Mouse (Mus musculus): ENCODE measurements around the gene Eva1a. TPM values are rescaled to one million over a fixed set of nuclear protein-coding genes. Genes with fewer than 3 reads are reported as not detected.

The Eva1a gene
- 0.83 TPM in 1 of 2 replicates, not detected in the other for polyA plus RNA-seq (2012; ENCODE audit: insufficient read depth, low replicate concordance)

GRCm38 (mm10) chr6:82040834-82041487, at the start of gene Eva1a:
Eva1a (plus strand) TSS chr6:82041043.
- TF ChIP-seq GATA1 (IDR thresholded peaks at IDR 0.05; ENCODE audit: borderline replicate concordance, low read length) (no peak), FLI1 (IDR thresholded peaks at IDR 0.05; ENCODE audit: low read length) (no peak)
- Histone ChIP-seq H3K36me3 (replicated peaks; ENCODE audit: low read length) (no peaks in the 10 kb centered on the region), H3K9me3 (no peaks in the 10 kb centered on the region)

GRCm38 (mm10) chr6:82012392-82012791, 28.5 kb upstream of the Eva1a start:
- Histone ChIP-seq H3K9me3 (peaks cover 7% of the 10 kb centered on the region), H3K36me3 (replicated peaks; ENCODE audit: low read length) (no peaks in the 10 kb centered on the region), H3K4me1 (no peaks in the 10 kb centered on the region), H3K4me3 (replicated peaks) (no peak overlapping the region), H3K27me3 (replicated peaks) (no peaks in the 10 kb centered on the region)
- TF ChIP-seq GATA1 (IDR thresholded peaks at IDR 0.05; ENCODE audit: borderline replicate concordance, low read length): no peak
- no peak for TF ChIP-seq FLI1 (IDR thresholded peaks at IDR 0.05; ENCODE audit: low read length)

More at GRCm38 (mm10) chr6:82040834-82041487, at the start of gene Eva1a:
- Histone ChIP-seq H3K27me3 (replicated peaks) (peaks cover 82% of the 10 kb centered on the region), H3K4me3 (replicated peaks) (peak within 1 kb of the TSS; percentile 91), H3K4me1 (peaks cover 20% of the 10 kb centered on the region)

GRCm38 (mm10) chr6:82021074-82021473, 19.8 kb upstream of the Eva1a start:
- Histone ChIP-seq H3K4me1 (peaks cover 4% of the 10 kb centered on the region; the same call in 1 of the 2 replicates), H3K9me3 (peaks cover 23% of the 10 kb centered on the region), H3K36me3 (replicated peaks; ENCODE audit: low read length) (no peaks in the 10 kb centered on the region), H3K27me3 (replicated peaks) (peaks cover 2% of the 10 kb centered on the region), H3K4me3 (replicated peaks) (no peak overlapping the region)
- TF ChIP-seq FLI1 (IDR thresholded peaks at IDR 0.05; ENCODE audit: low read length) (no peak), GATA1 (IDR thresholded peaks at IDR 0.05; ENCODE audit: borderline replicate concordance, low read length) (no peak)

GRCm38 (mm10) chr6:82021494-82021893, 19.3 kb upstream of the Eva1a start:
- Histone ChIP-seq H3K9me3 (peaks cover 21% of the 10 kb centered on the region), H3K27me3 (replicated peaks) (peaks cover 2% of the 10 kb centered on the region), H3K36me3 (replicated peaks; ENCODE audit: low read length) (no peaks in the 10 kb centered on the region), H3K4me1 (peaks cover 4% of the 10 kb centered on the region; the same call in 1 of the 2 replicates), H3K4me3 (replicated peaks) (no peak overlapping the region)
- no peak for TF ChIP-seq GATA1 (IDR thresholded peaks at IDR 0.05; ENCODE audit: borderline replicate concordance, low read length)
- TF ChIP-seq FLI1 (IDR thresholded peaks at IDR 0.05; ENCODE audit: low read length): no peak

DNA sequence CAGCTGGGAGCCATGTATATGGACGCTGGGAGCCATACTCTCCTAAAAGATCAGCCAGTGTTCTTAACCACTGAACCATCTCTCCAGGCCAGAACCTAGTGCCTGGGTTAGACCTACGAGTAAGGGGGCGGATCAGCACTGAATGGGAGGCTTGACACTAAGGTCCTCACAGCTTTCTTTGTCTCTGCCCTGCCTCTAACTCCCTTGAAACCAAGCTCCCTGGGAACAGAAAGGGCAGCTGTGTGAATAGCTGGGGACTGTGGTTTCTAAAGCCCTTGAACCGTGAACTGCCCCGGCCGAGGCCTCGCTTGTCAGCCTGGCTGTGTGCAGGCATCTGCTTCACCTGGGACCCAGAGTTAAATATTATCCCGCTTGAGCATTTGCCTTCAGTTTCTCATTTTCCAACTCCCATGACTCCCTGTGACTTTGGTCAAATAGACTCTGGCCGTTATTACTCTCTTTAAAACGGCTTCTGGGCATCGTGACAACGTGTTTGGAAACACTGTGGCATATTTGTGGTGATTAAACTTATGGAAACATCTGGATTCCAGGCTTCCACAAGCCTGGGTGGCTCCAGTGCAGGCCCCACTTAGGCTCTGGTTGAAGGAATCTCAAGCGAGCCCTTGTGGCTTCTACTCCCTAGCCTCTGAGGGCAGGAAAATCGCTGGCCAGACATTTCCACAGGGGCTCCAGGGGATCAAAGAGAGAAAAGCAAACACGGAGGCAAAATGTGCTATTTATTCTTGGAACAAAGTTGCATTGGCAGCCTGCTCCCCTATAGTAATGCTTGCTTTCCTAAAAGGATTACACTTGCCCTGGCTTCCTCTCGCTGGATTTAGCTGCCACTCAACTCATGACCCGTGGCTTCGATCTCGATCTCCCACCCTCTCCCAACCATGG, 11.0 kb upstream of the Eva1a start:
- Histone ChIP-seq H3K27me3 (replicated peaks) (peaks cover 5% of the 10 kb centered on the region), H3K4me3 (replicated peaks) (no peak overlapping the region), H3K9me3 (0 out of 2 replicates have a peak, but pooled peaks cover 3% of the 10 kb centered on the region), H3K36me3 (replicated peaks; ENCODE audit: low read length) (no peaks in the 10 kb centered on the region), H3K4me1 (peaks cover 7% of the 10 kb centered on the region; the same call in 1 of the 2 replicates)
- TF ChIP-seq FLI1 (IDR thresholded peaks at IDR 0.05; ENCODE audit: low read length) (no peak), GATA1 (IDR thresholded peaks at IDR 0.05; ENCODE audit: borderline replicate concordance, low read length) (no peak)

DNA sequence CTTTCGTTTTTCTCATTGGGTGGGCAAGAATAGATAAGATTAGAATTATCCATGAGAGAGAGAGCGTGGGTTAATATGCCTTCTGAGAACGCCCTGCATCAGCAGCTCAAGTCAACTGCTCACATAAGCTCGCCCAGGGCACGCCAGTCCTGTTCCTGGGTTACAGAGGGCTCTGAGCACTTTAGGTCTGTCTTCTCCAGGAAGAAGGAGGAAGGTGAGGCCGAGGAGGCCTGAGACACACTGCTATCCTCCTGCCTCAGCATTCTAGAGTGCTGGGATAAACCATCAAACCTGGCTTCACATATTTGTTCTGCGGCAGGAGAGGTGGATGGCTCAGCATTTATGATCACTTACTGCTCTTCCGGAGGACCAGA, 10.3 kb upstream of the Eva1a start:
- no peak overlapping the region for H3K4me3 ChIP-seq (replicated peaks)
- TF ChIP-seq FLI1 (IDR thresholded peaks at IDR 0.05; ENCODE audit: low read length): no peak
- TF ChIP-seq GATA1 (IDR thresholded peaks at IDR 0.05; ENCODE audit: borderline replicate concordance, low read length): no peak

GRCm38 (mm10) chr6:82037211-82037610, 3.6 kb upstream of the Eva1a start:
- no peaks in the 10 kb centered on the region for H3K9me3 ChIP-seq
- H3K27me3 ChIP-seq (replicated peaks): peaks cover 47% of the 10 kb centered on the region
- H3K36me3 ChIP-seq (replicated peaks; ENCODE audit: low read length): no peaks in the 10 kb centered on the region
- no peak overlapping the region for H3K4me3 ChIP-seq (replicated peaks)
- TF ChIP-seq FLI1 (IDR thresholded peaks at IDR 0.05; ENCODE audit: low read length) (no peak), GATA1 (IDR thresholded peaks at IDR 0.05; ENCODE audit: borderline replicate concordance, low read length) (no peak)
- H3K4me1 ChIP-seq: peaks cover 16% of the 10 kb centered on the region

More for the DNA sequence above, 10.3 kb upstream of the Eva1a start:
- peaks cover 7% of the 10 kb centered on the region; the same call in 1 of the 2 replicates for H3K4me1 ChIP-seq
- H3K36me3 ChIP-seq (replicated peaks; ENCODE audit: low read length): no peaks in the 10 kb centered on the region
- peaks cover 5% of the 10 kb centered on the region for H3K27me3 ChIP-seq (replicated peaks)
- H3K9me3 ChIP-seq: 0 out of 2 replicates have a peak, but pooled peaks cover 3% of the 10 kb centered on the region

DNA sequence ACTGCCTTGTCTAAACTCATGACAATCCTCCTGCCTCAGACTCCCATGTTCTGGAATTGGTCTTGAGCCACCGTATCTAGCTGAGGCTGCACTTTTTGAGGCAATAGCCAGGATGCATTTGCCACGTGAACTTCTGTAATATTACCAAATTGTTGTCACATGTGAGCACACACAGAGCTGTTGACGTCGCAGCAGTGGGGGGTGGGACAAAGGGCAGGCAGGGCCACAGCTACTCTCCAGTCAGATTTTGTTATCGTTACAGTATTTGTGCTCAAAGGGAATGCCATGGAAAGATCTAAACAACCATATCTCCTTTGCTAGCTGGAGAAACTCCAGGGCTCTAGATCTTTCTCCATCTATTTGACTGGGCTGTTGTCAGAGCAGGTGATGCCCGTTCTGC, 1.6 kb upstream of the Eva1a start:
- peaks cover 66% of the 10 kb centered on the region for H3K27me3 ChIP-seq (replicated peaks)
- H3K4me1 ChIP-seq: peaks cover 20% of the 10 kb centered on the region
- no peaks in the 10 kb centered on the region for H3K9me3 ChIP-seq
- no peak overlapping the region for H3K4me3 ChIP-seq (replicated peaks)
- no peaks in the 10 kb centered on the region for H3K36me3 ChIP-seq (replicated peaks; ENCODE audit: low read length)
- no peak for TF ChIP-seq GATA1 (IDR thresholded peaks at IDR 0.05; ENCODE audit: borderline replicate concordance, low read length)
- no peak for TF ChIP-seq FLI1 (IDR thresholded peaks at IDR 0.05; ENCODE audit: low read length)

GRCm38 (mm10) chr6:82039968-82040367, 875 bp upstream of the Eva1a start:
- H3K4me1 ChIP-seq: peaks cover 20% of the 10 kb centered on the region
- TF ChIP-seq GATA1 (IDR thresholded peaks at IDR 0.05; ENCODE audit: borderline replicate concordance, low read length) (no peak), FLI1 (IDR thresholded peaks at IDR 0.05; ENCODE audit: low read length) (no peak)
- no peaks in the 10 kb centered on the region for H3K36me3 ChIP-seq (replicated peaks; ENCODE audit: low read length)
- no peak overlapping the region for H3K4me3 ChIP-seq (replicated peaks)
- H3K9me3 ChIP-seq: no peaks in the 10 kb centered on the region
- peaks cover 74% of the 10 kb centered on the region for H3K27me3 ChIP-seq (replicated peaks)
